Mouse (Mus musculus): ENCODE measurements around the gene Ltbp4. TPM values are rescaled to one million over a fixed set of nuclear protein-coding genes. Genes with fewer than 3 reads are reported as not detected.

The Ltbp4 gene
- polyA plus RNA-seq, 2 experiments = 54.3 to 86.0 TPM

DNA sequence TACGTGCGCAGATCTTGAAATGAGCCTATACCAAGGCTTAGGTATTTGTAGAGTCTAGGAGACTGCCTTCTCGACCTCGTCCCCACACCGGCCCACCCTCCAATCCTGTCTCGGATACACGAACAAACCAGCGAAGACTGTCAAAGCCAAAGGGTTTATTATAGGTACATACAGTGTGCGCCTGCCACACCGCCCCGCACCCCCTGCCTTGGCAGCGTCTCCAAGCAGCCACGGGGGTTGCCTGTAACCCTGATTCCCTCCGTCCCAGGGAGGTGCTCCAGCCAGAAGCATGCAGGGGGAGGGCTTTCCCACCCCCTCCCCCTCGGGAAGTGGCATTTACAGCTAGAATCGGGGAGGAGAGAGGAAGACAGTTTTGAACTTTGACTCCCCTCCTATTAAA, 18.8 kb upstream of the Ltbp4 start:
- H3K4me3 ChIP-seq (replicated peaks; ENCODE audit: low read length) = peak overlapping the region; percentile 68
- H3K27ac ChIP-seq (replicated peaks; ENCODE audit: low read depth, low read length) = no peak overlapping the region
- 1% methylated on average over 16 of the region's 16 CpGs for WGBS
- DNase-seq (ENCODE audit: low spot score) (no peak), ATAC-seq (ENCODE audit: low FRiP score, low read depth) (peak; percentile 23)
- peak overlapping the region; percentile 43; the same call in 1 of the 2 replicates for H3K9ac ChIP-seq (ENCODE audit: low read depth, low read length, severe bottlenecking)
- H3K36me3 ChIP-seq (ENCODE audit: control insufficient read depth, insufficient read depth, low read length) = peaks cover 11% of the 10 kb centered on the region; the same call in 1 of the 2 replicates
- peak overlapping the region; percentile 68 for H3K4me2 ChIP-seq (replicated peaks; ENCODE audit: low read depth, low read length, severe bottlenecking)
- peaks cover 21% of the 10 kb centered on the region for H3K4me1 ChIP-seq (ENCODE audit: control insufficient read depth, insufficient read depth, low read length)
- H3K27me3 ChIP-seq (ENCODE audit: control insufficient read depth, insufficient read depth, low read length) = peaks cover 14% of the 10 kb centered on the region
- H3K9me3 ChIP-seq (ENCODE audit: control insufficient read depth, low read length) = no peaks in the 10 kb centered on the region
- TF ChIP-seq POLR2A (IDR thresholded peaks at IDR 0.05; ENCODE audit: borderline replicate concordance, extremely low read depth, insufficient read depth, insufficient read length) = no peak

DNA sequence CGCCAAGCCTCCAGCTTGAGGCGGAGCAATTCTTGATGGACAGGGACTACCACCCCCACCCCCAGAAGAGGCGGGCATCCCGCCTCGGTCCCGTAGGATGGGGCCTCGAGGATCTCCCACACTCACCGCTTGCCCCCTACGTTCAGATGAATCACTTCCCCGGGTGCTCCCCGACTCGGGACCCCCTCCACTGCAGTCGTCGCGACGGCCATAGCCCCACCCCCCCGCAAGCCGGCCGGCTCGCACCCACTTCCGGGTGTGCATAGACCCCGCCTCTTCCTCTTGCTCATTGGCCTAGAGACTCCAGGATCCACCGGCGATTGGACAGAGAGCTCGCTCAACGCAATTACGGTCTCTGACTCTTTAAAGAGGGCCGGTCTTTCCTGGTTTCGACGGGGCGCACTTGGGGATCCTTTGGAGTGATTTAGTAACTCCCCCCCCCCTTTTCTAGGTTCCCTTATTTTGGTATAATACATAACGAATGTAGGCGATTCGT, 18.3 kb upstream of the Ltbp4 start, which contains the start of gene Shkbp1:
Gene Shkbp1, minus strand, starts transcription at position 275 of the 496 bp plus-strand sequence.
- Histone ChIP-seq H3K9me3 (ENCODE audit: control insufficient read depth, low read length) (no peaks in the 10 kb centered on the region), H3K4me2 (replicated peaks; ENCODE audit: low read depth, low read length, severe bottlenecking) (peak within 1 kb of the TSS; percentile 68), H3K4me1 (ENCODE audit: control insufficient read depth, insufficient read depth, low read length) (peaks cover 21% of the 10 kb centered on the region), H3K36me3 (ENCODE audit: control insufficient read depth, insufficient read depth, low read length) (peaks cover 12% of the 10 kb centered on the region; the same call in 1 of the 2 replicates), H3K27ac (replicated peaks; ENCODE audit: low read depth, low read length) (no peak within 1 kb of the TSS), H3K9ac (ENCODE audit: low read depth, low read length, severe bottlenecking) (peak within 1 kb of the TSS; percentile 43), H3K27me3 (ENCODE audit: control insufficient read depth, insufficient read depth, low read length) (peaks cover 14% of the 10 kb centered on the region), H3K4me3 (replicated peaks; ENCODE audit: low read length) (peak within 1 kb of the TSS; percentile 68)
- ATAC-seq (ENCODE audit: low FRiP score, low read depth) (peak; percentile 98), DNase-seq (ENCODE audit: low spot score) (peak; percentile 94)
- under 1% methylated on average over 31 of the region's 34 CpGs for WGBS
- TF ChIP-seq POLR2A (IDR thresholded peaks at IDR 0.05; ENCODE audit: borderline replicate concordance, extremely low read depth, insufficient read depth, insufficient read length) = no peak

DNA sequence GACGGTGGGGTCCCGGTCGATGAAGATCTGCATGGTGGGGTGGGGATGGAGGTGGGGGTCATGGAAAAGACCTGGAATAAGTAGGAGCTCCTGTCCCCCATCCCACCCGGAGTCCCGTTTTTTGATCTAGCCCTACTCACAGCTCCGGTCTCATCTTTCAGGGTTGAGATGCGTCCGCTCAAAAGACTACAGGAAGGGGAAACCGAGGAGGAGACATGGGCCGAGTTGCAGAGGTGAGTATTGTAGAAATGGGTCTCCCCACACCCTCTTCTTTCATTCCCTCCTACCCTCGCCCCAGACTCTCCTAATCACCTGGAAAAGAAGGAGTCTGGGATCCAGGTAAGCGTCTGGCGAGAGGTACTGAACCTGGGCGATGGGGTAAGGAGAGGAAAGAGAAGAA, 17.8 kb upstream of the Ltbp4 start:
- DNase-seq (ENCODE audit: low spot score) = no peak
- ATAC-seq (ENCODE audit: low FRiP score, low read depth) = no peak
- Histone ChIP-seq H3K9ac (ENCODE audit: low read depth, low read length, severe bottlenecking) (peak overlapping the region; percentile 43), H3K4me3 (replicated peaks; ENCODE audit: low read length) (peak overlapping the region; percentile 68), H3K4me1 (ENCODE audit: control insufficient read depth, insufficient read depth, low read length) (peaks cover 21% of the 10 kb centered on the region), H3K9me3 (ENCODE audit: control insufficient read depth, low read length) (no peaks in the 10 kb centered on the region), H3K36me3 (ENCODE audit: control insufficient read depth, insufficient read depth, low read length) (peaks cover 17% of the 10 kb centered on the region), H3K4me2 (replicated peaks; ENCODE audit: low read depth, low read length, severe bottlenecking) (peak overlapping the region; percentile 68), H3K27me3 (ENCODE audit: control insufficient read depth, insufficient read depth, low read length) (peaks cover 14% of the 10 kb centered on the region), H3K27ac (replicated peaks; ENCODE audit: low read depth, low read length) (no peak overlapping the region)
- WGBS = 8% methylated on average over 14 of the region's 14 CpGs
- no peak for TF ChIP-seq POLR2A (IDR thresholded peaks at IDR 0.05; ENCODE audit: borderline replicate concordance, extremely low read depth, insufficient read depth, insufficient read length)

DNA sequence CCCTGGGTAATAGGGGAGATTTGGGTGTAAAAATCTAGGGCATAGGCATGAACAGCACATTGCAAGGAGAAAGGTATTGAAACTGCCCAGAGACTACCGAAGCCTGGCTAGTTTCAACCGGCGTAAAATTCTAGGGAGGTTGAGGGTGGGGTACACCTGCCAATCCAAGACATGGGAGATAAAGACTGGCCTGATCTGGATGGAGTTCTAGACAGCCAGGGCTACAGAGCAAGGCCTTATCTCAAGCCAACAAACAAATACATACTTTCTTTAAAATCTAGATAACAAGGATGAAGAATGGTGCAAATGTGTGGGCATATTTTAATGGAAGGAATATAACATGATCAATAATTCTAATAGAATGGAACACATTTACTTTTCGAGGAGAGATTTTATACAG, 17.3 kb upstream of the Ltbp4 start:
- Histone ChIP-seq H3K4me3 (replicated peaks; ENCODE audit: low read length) (peak overlapping the region; percentile 68), H3K4me1 (ENCODE audit: control insufficient read depth, insufficient read depth, low read length) (peaks cover 21% of the 10 kb centered on the region), H3K9ac (ENCODE audit: low read depth, low read length, severe bottlenecking) (peak overlapping the region; percentile 43; the same call in 1 of the 2 replicates), H3K4me2 (replicated peaks; ENCODE audit: low read depth, low read length, severe bottlenecking) (peak overlapping the region; percentile 68), H3K36me3 (ENCODE audit: control insufficient read depth, insufficient read depth, low read length) (peaks cover 20% of the 10 kb centered on the region), H3K9me3 (ENCODE audit: control insufficient read depth, low read length) (no peaks in the 10 kb centered on the region), H3K27ac (replicated peaks; ENCODE audit: low read depth, low read length) (no peak overlapping the region), H3K27me3 (ENCODE audit: control insufficient read depth, insufficient read depth, low read length) (peaks cover 14% of the 10 kb centered on the region)
- 46% methylated on average over 4 of the region's 4 CpGs for WGBS
- no peak for ATAC-seq (ENCODE audit: low FRiP score, low read depth)
- no peak for TF ChIP-seq POLR2A (IDR thresholded peaks at IDR 0.05; ENCODE audit: borderline replicate concordance, extremely low read depth, insufficient read depth, insufficient read length)
- no peak for DNase-seq (ENCODE audit: low spot score)

DNA sequence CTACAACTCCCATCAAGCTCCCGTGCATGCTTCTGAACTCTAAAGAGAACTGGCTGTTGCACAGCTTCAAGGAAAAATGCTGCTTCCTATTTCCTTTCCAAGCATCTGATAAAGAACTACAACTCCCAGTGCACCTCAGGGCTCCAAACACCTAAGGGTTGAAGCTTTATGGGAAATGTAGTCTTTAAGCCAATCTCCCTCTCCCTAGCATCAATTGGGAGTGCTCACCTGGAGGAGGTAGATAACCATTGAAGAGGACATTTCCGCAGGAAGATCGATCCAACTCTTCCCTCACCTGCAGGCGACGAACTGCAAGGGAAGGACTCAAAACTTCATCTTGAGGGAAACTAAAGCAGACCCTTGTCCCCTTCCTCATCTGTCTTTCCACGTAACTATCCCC, 16.7 kb upstream of the Ltbp4 start:
- no peak overlapping the region for H3K9ac ChIP-seq (ENCODE audit: low read depth, low read length, severe bottlenecking)
- peaks cover 21% of the 10 kb centered on the region for H3K4me1 ChIP-seq (ENCODE audit: control insufficient read depth, insufficient read depth, low read length)
- peak; percentile 68 for DNase-seq (ENCODE audit: low spot score)
- WGBS = 26% methylated on average over 6 of the region's 6 CpGs
- H3K9me3 ChIP-seq (ENCODE audit: control insufficient read depth, low read length) = no peaks in the 10 kb centered on the region
- peak overlapping the region; percentile 68 for H3K4me2 ChIP-seq (replicated peaks; ENCODE audit: low read depth, low read length, severe bottlenecking)
- H3K36me3 ChIP-seq (ENCODE audit: control insufficient read depth, insufficient read depth, low read length) = peaks cover 21% of the 10 kb centered on the region
- no peak for TF ChIP-seq POLR2A (IDR thresholded peaks at IDR 0.05; ENCODE audit: borderline replicate concordance, extremely low read depth, insufficient read depth, insufficient read length)
- no peak for ATAC-seq (ENCODE audit: low FRiP score, low read depth)
- peak overlapping the region; percentile 68; the same call in 1 of the 2 replicates for H3K4me3 ChIP-seq (replicated peaks; ENCODE audit: low read length)
- H3K27ac ChIP-seq (replicated peaks; ENCODE audit: low read depth, low read length) = no peak overlapping the region
- H3K27me3 ChIP-seq (ENCODE audit: control insufficient read depth, insufficient read depth, low read length) = peaks cover 14% of the 10 kb centered on the region
